Mouse (Mus musculus): Measurements from ENCODE around the gene Wwp2. TPM values are rescaled to one million over a fixed set of nuclear protein-coding genes. Genes with fewer than 3 reads are reported as not detected.
A peak's percentile ranks its signal among the peaks of the same experiment; 100 is the strongest.

Gene Wwp2
- total and polyA plus RNA-seq, 2 experiments from 2014 or later, result 34.9 to 37.0 TPM

GRCm38 (mm10) chr8:107497708-107498107 lies 61.5 kb downstream of the Wwp2 start:
- no peak overlapping the region for H3K9ac ChIP-seq

GRCm38 (mm10) chr8:107498390-107498789 lies 62.2 kb downstream of the Wwp2 start:
- WGBS, result 67% methylated on average over 1 of the region's 1 CpGs
- no peak overlapping the region for H3K27ac ChIP-seq (ENCODE audit: low read depth, low read length)
- no peak overlapping the region for H3K4me2 ChIP-seq (ENCODE audit: low read depth)
- DNase-seq, result no peak
- no peak; the same call in 1 of the 2 replicates for TF ChIP-seq CTCF (IDR thresholded peaks at IDR 0.05; ENCODE audit: low read depth)
- no peaks in the 10 kb centered on the region for H3K4me1 ChIP-seq (ENCODE audit: insufficient read depth)
- H3K27me3 ChIP-seq (ENCODE audit: insufficient read depth, low read length), result no peaks in the 10 kb centered on the region
- H3K9me3 ChIP-seq (ENCODE audit: low read length), result no peaks in the 10 kb centered on the region
- no peak for ATAC-seq
- no peak overlapping the region for H3K9ac ChIP-seq
- H3K36me3 ChIP-seq (ENCODE audit: insufficient read depth), result no peaks in the 10 kb centered on the region
- H3K4me3 ChIP-seq (ENCODE audit: low read depth, low read length), result no peak overlapping the region

More at GRCm38 (mm10) chr8:107497708-107498107, 61.5 kb downstream of the Wwp2 start:
- ATAC-seq (no peak), DNase-seq (no peak)
- H3K27ac ChIP-seq (ENCODE audit: low read depth, low read length), result no peak overlapping the region
- no peak overlapping the region for H3K4me3 ChIP-seq (ENCODE audit: low read depth, low read length)
- H3K36me3 ChIP-seq (ENCODE audit: insufficient read depth), result no peaks in the 10 kb centered on the region
- H3K4me2 ChIP-seq (ENCODE audit: low read depth), result no peak overlapping the region
- 90% methylated on average over 6 of the region's 6 CpGs for WGBS
- no peaks in the 10 kb centered on the region for H3K27me3 ChIP-seq (ENCODE audit: insufficient read depth, low read length)
- no peak for TF ChIP-seq CTCF (IDR thresholded peaks at IDR 0.05; ENCODE audit: low read depth)
- H3K4me1 ChIP-seq (ENCODE audit: insufficient read depth), result no peaks in the 10 kb centered on the region
- H3K9me3 ChIP-seq (ENCODE audit: low read length), result no peaks in the 10 kb centered on the region

GRCm38 (mm10) chr8:107498806-107499205 lies 62.6 kb downstream of the Wwp2 start:
- no peak overlapping the region for H3K9ac ChIP-seq
- WGBS, result 38% methylated on average over 8 of the region's 8 CpGs

GRCm38 (mm10) chr8:107499519-107499918 lies 63.4 kb downstream of the Wwp2 start:
- H3K4me2 ChIP-seq (ENCODE audit: low read depth), result no peak overlapping the region
- no peak overlapping the region for H3K27ac ChIP-seq (ENCODE audit: low read depth, low read length)
- H3K4me1 ChIP-seq (ENCODE audit: insufficient read depth), result no peaks in the 10 kb centered on the region
- no peaks in the 10 kb centered on the region for H3K9me3 ChIP-seq (ENCODE audit: low read length)
- no peak for DNase-seq
- WGBS, result 80% methylated on average over 3 of the region's 3 CpGs
- no peaks in the 10 kb centered on the region for H3K27me3 ChIP-seq (ENCODE audit: insufficient read depth, low read length)
- ATAC-seq, result no peak
- no peak overlapping the region for H3K4me3 ChIP-seq (ENCODE audit: low read depth, low read length)
- H3K36me3 ChIP-seq (ENCODE audit: insufficient read depth), result no peaks in the 10 kb centered on the region
- H3K9ac ChIP-seq, result no peak overlapping the region
- TF ChIP-seq CTCF (IDR thresholded peaks at IDR 0.05; ENCODE audit: low read depth), result no peak

More at GRCm38 (mm10) chr8:107498806-107499205, 62.6 kb downstream of the Wwp2 start:
- no peak for TF ChIP-seq CTCF (IDR thresholded peaks at IDR 0.05; ENCODE audit: low read depth)
- H3K27me3 ChIP-seq (ENCODE audit: insufficient read depth, low read length), result no peaks in the 10 kb centered on the region
- H3K36me3 ChIP-seq (ENCODE audit: insufficient read depth), result no peaks in the 10 kb centered on the region
- no peak overlapping the region for H3K4me2 ChIP-seq (ENCODE audit: low read depth)
- ATAC-seq (no peak; the same call in 1 of the 2 replicates), DNase-seq (no peak)
- H3K27ac ChIP-seq (ENCODE audit: low read depth, low read length), result no peak overlapping the region
- H3K4me3 ChIP-seq (ENCODE audit: low read depth, low read length), result no peak overlapping the region
- no peaks in the 10 kb centered on the region for H3K4me1 ChIP-seq (ENCODE audit: insufficient read depth)
- no peaks in the 10 kb centered on the region for H3K9me3 ChIP-seq (ENCODE audit: low read length)

- no peak for DNase-seq
- Histone ChIP-seq H3K9ac (no peak overlapping the region), H3K4me3 (ENCODE audit: low read depth, low read length) (no peak overlapping the region), H3K27me3 (ENCODE audit: insufficient read depth, low read length) (no peaks in the 10 kb centered on the region), H3K27ac (ENCODE audit: low read depth, low read length) (no peak overlapping the region), H3K9me3 (ENCODE audit: low read length) (no peaks in the 10 kb centered on the region), H3K4me1 (ENCODE audit: insufficient read depth) (no peaks in the 10 kb centered on the region), H3K4me2 (ENCODE audit: low read depth) (no peak overlapping the region), H3K36me3 (ENCODE audit: insufficient read depth) (peaks cover 3% of the 10 kb centered on the region; the same call in 1 of the 2 replicates)
- no peak for ATAC-seq
- no peak for TF ChIP-seq CTCF (IDR thresholded peaks at IDR 0.05; ENCODE audit: low read depth)
- 96% methylated on average over 8 of the region's 8 CpGs for WGBS
Observed at GRCm38 (mm10) chr8:107502407-107502806, 66.2 kb downstream of the Wwp2 start.

- no peak overlapping the region for H3K9ac ChIP-seq
- TF ChIP-seq CTCF (IDR thresholded peaks at IDR 0.05; ENCODE audit: low read depth), result no peak
- ATAC-seq, result no peak
- no peaks in the 10 kb centered on the region for H3K9me3 ChIP-seq (ENCODE audit: low read length)
- H3K36me3 ChIP-seq (ENCODE audit: insufficient read depth), result peaks cover 3% of the 10 kb centered on the region; the same call in 1 of the 2 replicates
- H3K4me1 ChIP-seq (ENCODE audit: insufficient read depth), result no peaks in the 10 kb centered on the region
- no peak for DNase-seq
- H3K4me3 ChIP-seq (ENCODE audit: low read depth, low read length), result no peak overlapping the region
- no peaks in the 10 kb centered on the region for H3K27me3 ChIP-seq (ENCODE audit: insufficient read depth, low read length)
- H3K4me2 ChIP-seq (ENCODE audit: low read depth), result no peak overlapping the region
- H3K27ac ChIP-seq (ENCODE audit: low read depth, low read length), result no peak overlapping the region
- 83% methylated on average over 3 of the region's 3 CpGs for WGBS
Observed at GRCm38 (mm10) chr8:107502922-107503321, 66.8 kb downstream of the Wwp2 start.

GRCm38 (mm10) chr8:107503354-107503753 lies 67.2 kb downstream of the Wwp2 start:
- no peaks in the 10 kb centered on the region for H3K4me1 ChIP-seq (ENCODE audit: insufficient read depth)
- DNase-seq, result no peak
- H3K9ac ChIP-seq, result no peak overlapping the region
- H3K27me3 ChIP-seq (ENCODE audit: insufficient read depth, low read length), result no peaks in the 10 kb centered on the region
- peak; percentile 61; the same call in 1 of the 2 replicates for ATAC-seq
- WGBS, result 35% methylated on average over 6 of the region's 6 CpGs
- H3K27ac ChIP-seq (ENCODE audit: low read depth, low read length), result no peak overlapping the region
- no peak overlapping the region for H3K4me2 ChIP-seq (ENCODE audit: low read depth)
- peaks cover 3% of the 10 kb centered on the region; the same call in 1 of the 2 replicates for H3K36me3 ChIP-seq (ENCODE audit: insufficient read depth)
- H3K4me3 ChIP-seq (ENCODE audit: low read depth, low read length), result no peak overlapping the region
- H3K9me3 ChIP-seq (ENCODE audit: low read length), result no peaks in the 10 kb centered on the region
- no peak for TF ChIP-seq CTCF (IDR thresholded peaks at IDR 0.05; ENCODE audit: low read depth)

Measured in forebrain, postnatal 0 days (tissue).